ENCODE assay signal across 28 mouse cellular contexts in the genomic region with DNA sequence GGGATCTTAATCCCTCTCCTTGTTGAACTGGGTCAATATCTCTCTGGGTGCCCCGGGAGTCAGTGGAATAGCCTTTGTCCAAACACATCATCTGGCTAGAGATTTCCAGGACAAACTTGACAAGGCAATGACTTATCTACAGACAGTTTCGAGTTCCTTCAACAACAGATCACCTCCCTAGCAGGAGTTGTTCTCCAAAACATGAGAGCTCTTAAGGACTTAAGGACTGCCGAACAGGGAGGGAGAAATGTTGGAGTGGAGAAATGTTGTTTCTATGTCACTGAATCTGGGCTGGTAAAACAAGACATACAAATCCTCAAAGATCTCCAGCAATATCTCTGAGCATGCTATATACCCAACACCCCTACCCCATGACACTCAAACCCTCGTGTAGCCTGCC.
"Had no signal": no experiment of that assay in that cellular context is flagged by ENCODE, and none has a peak within 500 bp of the region (broad histone marks: within the 10 kb centered on the region; RNA-seq: fewer than 3 reads in every experiment).

No protein-coding gene starts in this region.

- H3K27ac ChIP-seq: embryonic facial prominence, embryonic 10.5 days; embryonic facial prominence, embryonic 12.5 days; embryonic facial prominence, embryonic 13.5 days; embryonic facial prominence, embryonic 15.5 days; forebrain, embryonic 10.5 days; forebrain, embryonic 12.5 days; forebrain, embryonic 13.5 days; forebrain, embryonic 15.5 days; gastrocnemius, adult 2 months had no signal

- H3K9ac ChIP-seq: embryonic facial prominence, embryonic 12.5 days; embryonic facial prominence, embryonic 13.5 days; embryonic facial prominence, embryonic 15.5 days; forebrain, embryonic 12.5 days; forebrain, embryonic 13.5 days; forebrain, embryonic 15.5 days; forebrain, postnatal 0 days had no signal

- H3K36me3 ChIP-seq: embryonic facial prominence, embryonic 10.5 days; embryonic facial prominence, embryonic 12.5 days; embryonic facial prominence, embryonic 13.5 days; embryonic facial prominence, embryonic 15.5 days; forebrain, embryonic 10.5 days; forebrain, embryonic 12.5 days; forebrain, embryonic 15.5 days had no signal

- H3K4me1 ChIP-seq: embryonic facial prominence, embryonic 10.5 days; embryonic facial prominence, embryonic 12.5 days; embryonic facial prominence, embryonic 15.5 days; forebrain, embryonic 15.5 days had no signal

- H3K9me3 ChIP-seq: embryonic facial prominence, embryonic 10.5 days; embryonic facial prominence, embryonic 12.5 days; embryonic facial prominence, embryonic 13.5 days; embryonic facial prominence, embryonic 15.5 days; forebrain, embryonic 10.5 days; forebrain, embryonic 12.5 days; forebrain, embryonic 13.5 days; forebrain, embryonic 15.5 days had no signal

- H3K4me3 ChIP-seq: embryonic facial prominence, embryonic 10.5 days; embryonic facial prominence, embryonic 12.5 days; embryonic facial prominence, embryonic 13.5 days; embryonic facial prominence, embryonic 15.5 days; erythroblast, embryonic 14.5 days; forebrain, embryonic 10.5 days; forebrain, embryonic 12.5 days; forebrain, embryonic 13.5 days; forebrain, embryonic 15.5 days; gastrocnemius, adult 2 months had no signal

- H3K4me2 ChIP-seq: embryonic facial prominence, embryonic 12.5 days; embryonic facial prominence, embryonic 13.5 days; embryonic facial prominence, embryonic 15.5 days; forebrain, embryonic 12.5 days; forebrain, embryonic 13.5 days; forebrain, embryonic 15.5 days had no signal

- DNase-seq: cerebellum, adult 18-20 months; cerebellum, adult 2 months; cerebellum, adult 8-10 months; cerebellum, adult 9-10 months; cerebellum, adult 9-11 months; cerebellum, postnatal 10 days; cerebellum, postnatal 14 days; cerebellum, postnatal 25 days; cerebellum, postnatal 36 days; embryo, embryonic 11 days; forebrain, postnatal 0 days; gastrocnemius, adult 2 months; gastrocnemius, postnatal 10 days; gastrocnemius, postnatal 14 days; gastrocnemius, postnatal 25 days; gastrocnemius, postnatal 36 days; heart, adult 18-20 months had no signal

- ATAC-seq: forebrain, embryonic 13.5 days; forebrain, embryonic 14.5 days; forebrain, embryonic 15.5 days; forebrain, embryonic 16.5 days; forebrain, postnatal 0 days had no signal

- H3K27me3 ChIP-seq: embryonic facial prominence, embryonic 12.5 days; embryonic facial prominence, embryonic 13.5 days; embryonic facial prominence, embryonic 15.5 days; forebrain, embryonic 12.5 days; forebrain, embryonic 13.5 days; forebrain, embryonic 15.5 days had no signal
